Mouse (Mus musculus): ENCODE measurements around the gene Epha2. TPM values are rescaled to one million over a fixed set of nuclear protein-coding genes. Genes with fewer than 3 reads are reported as not detected.
A peak's percentile ranks its signal among the peaks of the same experiment; 100 is the strongest.

Epha2 gene
- total RNA-seq (2021), result 1 to 10 TPM; 8.0 to 8.9 TPM
- long read RNA-seq, experiment 1, partial matches to known transcripts, result 1 of 3 reads
- long read RNA-seq, experiment 1, other reads (novel, unspliced or antisense), result 0 of 3 reads
- long read RNA-seq, experiment 2, partial matches to known transcripts, result 1 of 1 reads
- long read RNA-seq, experiment 2, other reads (novel, unspliced or antisense), result 0 of 1 reads

DNA sequence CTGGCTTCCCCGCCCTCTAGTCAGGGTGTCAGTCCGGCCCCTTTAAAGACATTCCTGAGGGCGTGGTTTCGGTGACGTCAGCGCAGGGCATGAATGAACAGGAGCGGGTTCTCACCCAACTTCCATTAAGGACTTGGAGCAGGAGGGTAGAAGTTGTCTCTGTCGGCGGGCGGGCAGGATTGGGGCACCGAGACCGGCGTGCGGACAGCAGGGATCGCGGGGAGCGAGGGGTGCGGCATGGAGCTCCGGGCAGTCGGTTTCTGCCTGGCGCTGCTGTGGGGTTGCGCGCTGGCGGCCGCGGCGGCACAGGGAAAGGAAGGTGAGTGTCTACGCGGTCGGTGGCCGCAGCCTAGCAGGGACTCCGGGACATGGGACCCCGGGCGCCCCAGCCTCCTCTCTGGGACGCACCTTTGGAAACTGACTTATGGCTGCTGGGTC is at the start of gene Epha2:
TSS of gene Epha2 (plus strand) at position 125 of the 438 bp plus-strand sequence.
- intact Hi-C loops (cut with DNase I), result loop anchor here (1.0 kb wide), 1 partner anchor 23 kb away; no protein-coding TSS in a partner anchor
- DNase-seq, result peak; percentile 87 to 91

DNA sequence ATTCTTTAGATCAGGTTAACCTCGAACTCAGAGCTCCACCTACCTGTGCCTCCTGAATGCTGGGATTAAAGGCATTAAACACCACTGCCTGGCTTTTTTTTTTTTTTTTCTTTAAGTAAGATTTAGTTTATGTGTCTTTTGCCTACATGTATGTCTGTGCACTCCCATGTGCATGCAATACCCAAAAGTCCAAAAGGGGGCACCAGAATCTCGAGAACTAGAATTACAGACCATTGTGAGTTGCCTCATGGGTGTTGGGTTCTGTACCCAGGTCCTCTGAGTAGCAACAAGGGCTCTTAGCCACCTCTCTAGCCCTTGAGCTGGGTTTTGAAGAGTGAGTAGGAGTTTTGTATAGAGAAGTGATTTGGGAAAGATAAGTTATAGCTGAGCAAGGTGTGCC is 48.4 kb upstream of the Epha2 start:
- DNase-seq, result no peak
- intact Hi-C loops (cut with DNase I), result no loop called here

DNA sequence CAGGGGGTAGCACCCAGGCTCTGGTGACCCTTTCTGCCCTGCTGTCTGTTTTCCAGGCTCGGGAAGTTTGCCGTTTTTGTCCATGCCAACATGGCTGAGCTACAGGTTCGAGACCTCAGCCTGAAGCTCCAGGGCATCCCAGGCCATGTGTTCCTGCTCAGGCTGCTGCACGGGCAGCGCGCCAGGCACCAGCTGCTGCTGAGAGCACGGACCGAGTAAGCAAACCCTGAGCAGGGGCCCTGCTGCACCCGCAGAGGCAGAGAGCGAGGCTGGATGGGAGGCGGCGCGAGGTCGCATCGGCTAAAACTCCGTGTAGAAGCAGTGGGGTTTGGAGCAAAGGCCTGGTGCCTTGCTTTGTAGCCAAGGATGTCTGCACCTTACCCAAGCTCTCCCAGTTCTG is 46.8 kb upstream of the Epha2 start:
- peak; percentile 79 for DNase-seq
- intact Hi-C loops (cut with DNase I), result no loop called here

DNA sequence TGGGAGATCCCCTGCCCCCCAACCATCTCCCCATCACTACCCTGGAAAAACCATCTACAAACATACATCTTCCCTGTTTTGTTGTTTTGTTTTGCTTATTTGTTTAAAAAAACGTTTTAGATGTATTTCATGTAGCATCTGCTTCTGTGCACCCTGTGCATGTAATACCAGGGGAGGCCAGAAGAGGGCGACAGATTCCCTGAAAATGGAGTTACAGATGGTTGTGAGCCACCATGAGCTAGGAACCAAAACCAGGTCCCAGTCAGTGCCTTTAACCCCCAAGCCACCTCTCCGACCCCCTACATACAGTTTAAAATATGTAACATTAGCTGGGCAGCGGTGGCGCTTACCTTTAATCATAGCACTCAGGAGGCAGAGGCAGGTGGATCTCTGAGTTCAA is 43.6 kb upstream of the Epha2 start:
- intact Hi-C loops (cut with DNase I), result no loop called here
- no peak for DNase-seq

DNA sequence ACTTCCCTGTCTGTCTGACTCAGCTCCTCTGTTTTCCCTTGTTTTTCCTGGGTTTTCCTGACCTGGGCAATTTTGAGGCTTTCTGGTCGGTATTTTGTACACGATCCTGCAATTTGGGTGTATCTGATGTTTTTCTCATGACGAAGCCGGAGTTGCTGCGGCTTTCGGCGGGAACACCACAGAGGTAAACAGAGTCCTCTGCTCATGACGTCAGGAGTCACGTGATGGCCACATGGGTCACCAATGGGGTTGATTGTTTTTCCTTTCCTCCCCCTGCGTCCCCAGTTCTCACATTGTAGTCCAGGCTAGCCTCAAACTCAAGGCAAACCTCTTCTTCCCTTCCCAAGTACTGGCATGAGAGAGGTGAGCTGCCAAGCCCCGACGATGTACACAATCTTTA is 41.6 kb upstream of the Epha2 start:
- intact Hi-C loops (cut with DNase I), result no loop called here
- DNase-seq, result no peak

DNA sequence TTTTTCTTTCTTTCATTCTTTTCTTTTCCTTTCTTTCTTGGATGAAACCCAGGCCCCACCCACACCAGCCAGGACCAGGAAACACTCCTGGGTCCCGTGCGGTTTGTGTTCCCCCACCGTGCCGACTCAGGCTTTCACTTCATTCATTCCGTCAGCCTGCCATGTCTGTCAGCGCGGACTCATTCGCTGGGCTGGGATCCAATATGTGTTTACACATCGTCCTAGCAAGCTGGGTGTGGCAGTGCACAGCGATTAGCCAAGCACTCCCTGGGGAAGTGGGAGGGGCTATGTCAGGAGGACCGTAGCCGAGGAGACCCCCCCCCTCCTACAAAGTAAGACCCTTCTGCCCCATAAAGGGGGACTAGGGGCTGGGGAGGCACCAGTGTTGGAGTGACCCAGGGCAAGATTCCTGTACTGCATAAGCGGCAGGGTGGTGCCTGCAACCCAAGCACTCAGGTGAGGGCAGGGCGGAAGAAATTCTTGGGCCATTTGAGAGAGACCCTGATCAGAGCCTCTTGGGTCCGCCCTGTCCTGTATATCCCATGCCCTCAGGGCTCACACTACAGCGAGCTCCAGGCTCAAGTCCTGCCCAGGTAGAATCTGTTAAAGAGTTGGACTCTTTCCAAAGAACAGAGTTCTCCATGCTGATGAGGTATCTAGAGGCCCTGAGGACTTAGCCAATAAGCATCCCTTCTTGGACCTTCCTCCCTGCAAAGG is 40.9 kb upstream of the Epha2 start:
- intact Hi-C loops (cut with DNase I), result no loop called here
- DNase-seq, result peak in 1 of 2 experiments; percentile 64

DNA sequence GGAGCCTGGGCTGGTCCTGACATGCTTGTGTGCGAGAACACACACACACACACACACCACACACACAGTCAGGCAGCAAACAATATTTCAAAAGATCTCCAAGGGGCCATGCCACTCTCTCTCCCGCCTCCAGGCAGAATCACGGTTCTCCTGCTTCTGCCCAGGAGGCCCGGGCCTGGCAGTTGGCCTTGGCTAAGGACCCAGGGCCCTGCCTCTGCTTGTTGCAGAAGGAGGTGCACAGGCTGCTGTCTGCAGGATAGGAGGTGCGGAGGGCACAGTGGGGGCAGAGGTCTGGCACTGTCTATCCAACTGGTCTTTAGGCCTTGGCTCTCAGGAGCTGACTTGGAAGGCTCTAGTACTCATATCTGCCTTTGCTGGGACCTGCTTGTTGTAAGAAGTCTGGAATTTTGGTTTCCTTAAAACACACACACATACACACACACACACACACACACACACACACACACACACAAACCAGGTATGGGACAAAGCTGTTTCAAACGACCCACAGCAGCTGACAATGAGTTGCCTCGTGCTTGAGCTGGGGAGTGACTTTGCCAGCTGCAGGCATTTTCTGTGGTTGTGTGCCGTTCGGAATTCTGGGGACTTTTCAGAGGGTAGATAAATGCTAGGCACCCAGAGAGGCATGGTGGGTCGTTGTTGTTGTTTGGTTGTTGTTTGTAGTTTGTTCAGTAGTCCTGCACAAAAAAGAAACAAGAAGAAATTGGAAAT is 38.0 kb upstream of the Epha2 start:
- intact Hi-C loops (cut with DNase I), result no loop called here
- no peak for DNase-seq

DNA sequence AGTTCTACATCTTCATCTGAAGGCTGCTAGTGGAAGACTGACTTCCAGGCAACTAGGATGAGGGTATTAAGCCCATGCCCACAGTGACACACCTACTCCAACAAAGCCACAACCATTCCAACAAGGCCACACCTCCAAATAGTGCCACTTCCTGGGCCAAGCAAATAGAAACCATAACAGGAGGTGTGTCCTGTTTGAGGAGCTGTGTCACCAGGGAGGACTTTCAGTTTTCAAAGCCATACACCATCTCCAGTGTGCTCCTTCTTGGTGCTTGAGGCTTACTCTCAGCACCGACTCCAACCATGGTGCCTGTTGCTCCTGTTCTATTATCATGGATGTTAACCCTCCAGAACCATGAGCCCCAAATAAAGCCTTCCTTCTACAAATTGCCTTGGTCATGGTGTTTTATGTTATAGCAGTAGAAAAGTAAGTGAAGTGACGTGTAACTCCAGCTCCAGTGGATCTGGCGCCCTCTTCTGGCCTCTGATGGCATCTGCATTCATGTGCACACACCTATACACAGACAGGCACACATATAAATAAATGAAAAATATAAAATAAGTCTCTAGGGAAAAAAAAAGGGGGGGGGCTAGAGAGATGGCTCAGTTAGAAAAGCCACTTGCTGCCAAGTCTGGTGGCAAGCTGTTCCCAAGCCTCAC is 34.9 kb upstream of the Epha2 start:
- no peak for DNase-seq
- intact Hi-C loops (cut with DNase I), result loop anchor here (2.0 to 5.0 kb wide), 2 partner anchors 34 to 123 kb away; no protein-coding TSS in a partner anchor

DNA sequence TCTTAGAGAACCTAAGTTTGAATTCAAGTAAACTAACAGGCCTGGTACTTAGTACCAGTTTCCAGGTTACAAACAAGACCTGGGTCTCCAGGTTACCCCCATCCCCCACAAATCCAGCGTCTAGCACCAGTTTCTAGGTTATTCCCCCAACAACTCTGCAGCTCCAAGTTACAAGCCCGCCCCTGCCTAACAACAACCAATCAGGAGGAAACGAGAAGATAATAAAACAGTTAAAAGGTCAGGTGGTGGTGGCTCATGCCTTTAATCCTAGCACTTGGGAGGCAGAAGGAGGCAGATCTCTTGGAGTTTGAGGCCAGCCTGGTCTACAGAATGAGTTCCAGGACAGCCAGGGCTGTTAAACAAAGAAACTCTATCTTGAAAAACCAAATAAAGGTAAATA is 33.8 kb upstream of the Epha2 start:
- intact Hi-C loops (cut with DNase I), result loop anchor here (2.0 to 5.0 kb wide), 2 partner anchors 35 to 124 kb away; no protein-coding TSS in a partner anchor
- no peak for DNase-seq

DNA sequence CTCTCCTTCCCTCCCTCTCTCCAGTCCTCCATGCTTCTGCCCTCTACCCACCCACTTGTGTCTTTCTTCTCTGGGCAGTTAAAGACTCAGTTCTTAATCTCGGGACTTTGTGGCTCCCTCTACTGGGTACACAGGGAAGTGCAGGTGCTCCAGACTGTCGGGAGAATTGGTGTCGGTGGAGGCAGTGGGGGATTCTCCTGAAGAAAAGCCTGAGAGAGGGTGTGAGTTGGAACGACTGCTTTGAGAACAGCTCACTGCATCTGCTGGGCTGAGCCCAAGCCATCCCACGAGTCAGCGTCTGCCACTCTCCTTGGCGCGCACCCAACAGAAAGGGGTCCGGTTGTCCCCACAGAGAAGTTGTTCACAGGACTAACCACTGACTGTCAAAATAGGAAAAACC is 33.2 kb upstream of the Epha2 start:
- intact Hi-C loops (cut with DNase I), result loop anchor here (2.0 to 5.0 kb wide), 3 partner anchors 36 to 125 kb away; no protein-coding TSS in a partner anchor
- DNase-seq, result peak; percentile 67 to 82

DNA sequence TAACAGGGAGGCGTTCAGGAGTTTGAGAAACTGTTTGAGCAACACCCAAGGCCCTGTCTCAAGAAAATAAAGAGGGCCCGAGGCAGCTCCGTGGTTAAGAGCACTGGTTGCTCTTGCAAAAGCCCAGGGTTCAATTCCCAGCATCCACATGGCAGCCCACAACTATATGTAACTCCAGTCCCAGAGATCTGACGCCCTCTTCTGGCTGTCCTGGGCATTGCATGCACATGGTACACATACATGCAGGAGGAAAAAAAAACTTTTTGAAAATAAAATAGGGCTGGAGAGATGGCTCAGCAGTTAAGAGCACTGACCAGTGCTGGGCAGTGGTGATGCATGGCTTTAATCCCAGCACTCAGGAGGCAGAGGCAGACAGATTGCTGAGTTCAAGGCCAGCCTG is 32.7 kb upstream of the Epha2 start:
- intact Hi-C loops (cut with DNase I), result loop anchor here (2.0 to 5.0 kb wide), 2 partner anchors 36 to 62 kb away; no protein-coding TSS in a partner anchor
- no peak for DNase-seq

DNA sequence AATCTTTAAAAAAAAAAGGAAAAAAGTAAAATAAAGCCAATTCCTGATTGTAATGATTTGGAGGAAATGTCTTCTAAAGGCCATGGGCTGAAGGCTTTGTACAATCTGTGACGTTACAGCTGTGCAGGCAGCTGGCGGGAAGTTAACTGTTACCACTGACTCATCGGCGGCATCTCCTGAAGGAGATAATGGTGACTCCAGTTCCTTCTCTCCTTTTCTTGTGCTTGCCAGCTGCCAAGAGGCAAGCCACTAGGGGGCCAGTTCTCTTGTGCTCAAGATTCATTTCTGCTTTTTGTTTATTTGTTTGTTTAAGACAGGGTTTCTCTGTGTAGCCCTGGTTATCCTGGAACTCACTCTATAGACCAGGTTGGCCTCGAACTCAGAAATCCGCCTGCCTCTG is 32.0 kb upstream of the Epha2 start:
- no peak for DNase-seq
- intact Hi-C loops (cut with DNase I), result loop anchor here (2.0 to 5.0 kb wide), 2 partner anchors 37 to 62 kb away; no protein-coding TSS in a partner anchor

DNA sequence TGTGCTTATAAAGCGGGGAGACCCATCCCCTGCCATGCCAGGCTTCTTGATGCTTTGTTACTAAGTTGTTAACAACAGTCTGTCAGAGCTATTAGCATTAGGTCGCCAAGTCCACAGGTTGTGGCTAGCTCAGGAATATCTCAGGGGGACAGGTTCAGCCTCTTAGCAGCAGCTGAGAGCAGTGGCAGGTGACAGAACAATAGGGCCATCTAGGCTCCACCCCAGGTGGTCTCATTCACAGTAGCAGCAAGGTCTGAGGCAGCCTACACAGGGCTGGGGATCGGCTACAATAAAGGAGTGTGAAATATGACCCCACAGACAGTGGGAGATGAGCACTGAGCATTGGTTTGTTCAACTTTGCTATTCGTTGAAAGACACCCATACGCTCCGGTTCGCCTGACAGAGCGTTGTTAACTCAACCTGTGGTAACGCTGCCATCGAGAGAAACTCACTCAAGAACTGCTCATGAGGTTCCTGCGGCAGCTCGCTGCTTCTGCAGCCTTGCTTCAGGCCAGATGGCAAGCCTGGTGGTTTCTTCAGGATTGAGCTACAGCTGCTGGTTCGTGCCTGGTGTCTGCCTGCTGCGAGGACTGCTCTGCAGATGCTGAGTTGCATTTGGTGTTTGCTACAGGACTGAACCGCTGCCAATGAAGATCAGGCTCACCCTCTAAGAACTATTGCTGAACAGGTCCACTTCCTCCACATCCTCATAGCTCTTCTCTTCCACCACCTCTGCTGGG is 30.7 kb upstream of the Epha2 start:
- DNase-seq, result no peak
- intact Hi-C loops (cut with DNase I), result no loop called here

DNA sequence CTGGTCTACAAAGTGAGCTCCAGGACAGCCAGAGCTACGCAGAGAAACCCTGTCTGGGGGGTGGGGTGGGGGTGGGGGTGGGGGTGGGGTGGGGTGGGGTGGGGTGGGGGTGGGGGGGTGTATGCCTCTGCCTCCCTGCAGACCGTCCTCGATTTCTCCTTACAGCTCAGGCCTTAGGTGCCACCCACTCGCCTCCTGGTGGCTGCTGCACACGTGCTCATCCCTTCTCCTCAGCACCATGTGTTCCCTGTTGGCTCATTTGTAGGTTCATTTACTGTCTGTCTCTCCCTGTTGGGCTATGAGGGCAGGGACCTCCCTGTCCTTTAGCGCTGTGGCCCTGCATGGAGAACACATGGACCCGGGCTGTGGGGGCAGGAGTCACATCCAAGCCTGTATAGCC is 29.8 kb upstream of the Epha2 start:
- no peak for DNase-seq
- intact Hi-C loops (cut with DNase I), result no loop called here

DNA sequence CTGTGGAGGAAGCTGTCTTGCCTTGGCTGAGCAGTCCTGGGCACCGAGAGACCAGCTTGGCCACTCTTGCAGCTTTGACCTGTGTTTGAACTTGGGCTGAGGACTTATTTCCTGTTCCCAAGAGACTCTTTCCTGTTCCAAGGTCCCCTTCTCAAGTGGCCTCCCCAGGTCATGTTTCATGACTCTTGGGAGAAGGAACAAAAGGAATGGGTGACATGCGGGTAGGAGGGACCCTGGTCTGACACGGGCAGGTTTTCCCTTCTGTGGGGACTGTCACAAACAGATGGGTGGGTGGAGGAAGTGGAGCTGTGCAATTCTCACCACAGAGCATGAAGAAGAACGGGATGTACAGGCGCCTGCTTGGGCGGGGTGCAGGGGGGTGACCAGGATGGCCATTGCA is 29.3 kb upstream of the Epha2 start:
- DNase-seq, result no peak
- intact Hi-C loops (cut with DNase I), result no loop called here

DNA sequence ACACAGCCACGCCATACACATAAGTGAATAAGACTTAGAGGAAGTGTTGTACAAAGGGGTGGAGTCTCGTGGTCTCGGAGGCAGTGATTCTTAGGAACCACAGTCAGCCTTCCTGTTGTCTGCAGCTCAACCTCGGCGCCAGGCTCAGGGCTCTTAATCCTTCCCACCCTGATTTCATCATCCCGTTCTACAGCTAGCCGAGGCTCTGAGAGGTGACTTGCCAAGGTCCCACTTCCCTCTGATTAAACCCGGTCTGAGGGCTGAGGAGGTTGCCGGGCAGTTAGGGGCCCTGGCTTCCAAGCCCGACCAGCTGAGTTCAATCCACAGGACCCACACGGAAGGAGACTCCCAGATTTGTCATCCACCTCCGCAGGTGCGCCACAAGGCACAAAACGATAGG is 28.2 kb upstream of the Epha2 start:
- intact Hi-C loops (cut with DNase I), result loop anchor here (1.0 kb wide), 1 partner anchor 90 kb away; no protein-coding TSS in a partner anchor
- DNase-seq, result no peak

DNA sequence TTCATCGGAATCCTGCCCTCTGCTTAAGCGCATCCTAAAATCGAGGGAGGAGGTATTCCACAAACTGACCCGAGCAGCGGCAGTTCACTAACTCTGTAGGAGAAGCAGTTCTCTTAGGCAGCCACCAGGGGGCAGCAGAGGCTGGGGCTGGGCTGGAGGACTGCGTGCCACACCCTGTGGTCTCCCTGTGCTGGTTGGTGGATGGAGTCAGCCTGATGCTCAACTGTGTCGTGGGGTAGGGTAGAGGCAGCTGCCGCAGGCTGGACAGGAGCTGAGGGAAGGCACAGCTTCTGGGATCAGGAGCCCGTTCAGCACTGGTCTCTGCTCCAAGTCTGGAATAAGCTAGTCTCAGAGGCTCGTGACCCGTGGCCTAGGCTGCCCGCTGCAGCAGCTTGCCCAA is 27.7 kb upstream of the Epha2 start:
- DNase-seq, result peak; percentile 94 to 96
- intact Hi-C loops (cut with DNase I), result loop anchor here (1.0 kb wide), 1 partner anchor 90 kb away; no protein-coding TSS in a partner anchor

DNA sequence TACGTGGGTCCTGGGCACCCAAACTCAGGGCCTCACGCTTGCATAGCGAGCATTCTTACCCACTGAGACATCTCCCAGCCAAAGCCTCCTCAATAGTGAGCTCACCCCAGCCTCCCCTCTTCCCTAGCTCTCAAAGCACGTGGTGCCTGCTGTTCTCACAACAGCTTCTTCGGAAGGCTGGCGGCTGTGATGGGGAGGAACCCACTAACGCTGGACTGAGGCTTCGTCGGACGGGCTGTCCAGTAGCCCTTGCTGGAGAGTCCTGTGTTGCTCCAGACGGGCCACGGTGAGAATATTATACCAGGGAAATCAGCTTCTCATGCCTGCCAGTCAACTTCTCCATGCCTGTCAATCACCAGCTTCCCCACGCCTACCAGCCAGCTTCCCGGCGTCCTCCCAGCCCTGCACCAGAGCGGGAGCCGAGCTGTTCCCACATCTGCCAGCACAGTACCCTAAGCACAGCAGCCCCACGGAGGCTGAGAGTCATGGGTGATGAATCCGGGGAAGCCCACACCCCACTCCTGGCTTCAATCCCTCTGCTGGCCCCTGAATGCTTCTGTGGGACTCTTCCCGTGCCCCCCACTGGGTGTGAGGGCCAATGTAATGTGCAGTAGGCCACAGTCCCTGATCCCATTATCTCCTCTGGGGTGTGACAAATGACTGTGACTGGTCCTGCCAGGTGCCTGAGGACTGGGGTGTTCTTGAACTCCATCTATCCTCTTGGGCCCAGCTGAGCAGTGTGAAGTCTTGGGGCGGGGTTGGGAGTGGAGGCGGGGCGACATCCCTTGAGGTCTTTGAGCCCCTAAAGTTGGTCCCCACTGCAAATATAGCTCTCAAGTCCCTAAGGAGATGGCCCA is 26.3 kb upstream of the Epha2 start:
- intact Hi-C loops (cut with DNase I), result no loop called here
- DNase-seq, result no peak

DNA sequence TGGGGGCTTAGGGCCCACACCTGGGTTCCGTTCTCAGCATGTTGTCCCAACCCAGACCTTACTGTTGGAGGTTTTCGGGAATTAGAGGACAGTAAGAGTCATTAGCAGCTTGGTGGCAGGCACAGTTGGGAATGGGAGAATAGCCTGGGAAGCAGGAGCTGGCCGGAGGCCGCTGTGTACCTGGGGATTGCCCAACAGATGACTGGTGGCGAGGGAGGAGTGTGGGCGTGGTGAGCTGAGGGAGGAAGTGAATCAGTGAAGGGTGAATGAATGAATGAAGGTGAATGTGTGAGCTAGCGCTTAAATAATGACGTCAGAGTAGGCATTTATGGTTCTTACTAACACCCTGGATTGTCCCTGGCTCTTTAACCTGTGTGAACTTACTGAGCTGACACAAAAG is 23.9 kb upstream of the Epha2 start:
- DNase-seq, result no peak
- intact Hi-C loops (cut with DNase I), result no loop called here
